Mouse (Mus musculus) hindbrain, embryonic 11.5 days (tissue): ENCODE data around the gene Nr1h5. TPM values are rescaled to one million over a fixed set of nuclear protein-coding genes. Genes with fewer than 3 reads are reported as not detected.

Experiments
- ATAC-seq: fragments of 200-750 bp; cut with Nextera tagmentation; 2 replicates; pipeline ENCODE4 v1.8.0; 2017; ENCODE audit warnings: mild to moderate bottlenecking, moderate TSS enrichment, moderate library complexity; ENCODE audit not compliant: low FRiP score
- DNase-seq: peaks from one replicate; pipeline ENCODE4 v3.0.0-alpha.2; 2015; ENCODE audit warnings: low spot score
- H3K27ac ChIP-seq: fragments of 300-500 bp; sonication (generic); 2 replicates; pipeline ENCODE4 v1.5.1; 2014; ENCODE audit warnings: mild to moderate bottlenecking, low read depth, low read length
- H3K27me3 ChIP-seq: fragments of 300-500 bp; sonication (generic); 2 replicates; pipeline ENCODE4 v1.6.1; 2014; ENCODE audit warnings: mild to moderate bottlenecking, low read length, moderate library complexity, mixed read lengths; ENCODE audit not compliant: control insufficient read depth, insufficient read depth
- H3K36me3 ChIP-seq: fragments of 300-500 bp; sonication (generic); 2 replicates; pipeline ENCODE4 v1.6.1; 2014; ENCODE audit warnings: mild to moderate bottlenecking, low read length, moderate library complexity, mixed read lengths; ENCODE audit not compliant: control insufficient read depth, insufficient read depth
- H3K4me1 ChIP-seq: fragments of 300-500 bp; sonication (generic); replicated peaks from 2 replicates; pipeline ENCODE4 v1.6.1; 2014; ENCODE audit warnings: low read length, mixed read lengths; ENCODE audit not compliant: control insufficient read depth, insufficient read depth
- H3K4me2 ChIP-seq: fragments of 300-500 bp; sonication (generic); replicated peaks from 2 replicates; pipeline ENCODE4 v1.6.1; 2014; ENCODE audit warnings: mild to moderate bottlenecking, low read depth, low read length
- H3K4me3 ChIP-seq: fragments of 300-500 bp; sonication (generic); 2 replicates; pipeline ENCODE4 v1.5.1; 2014; ENCODE audit warnings: low read depth, low read length
- H3K9ac ChIP-seq: fragments of 300-500 bp; sonication (generic); 2 replicates; pipeline ENCODE4 v1.6.1; 2014; ENCODE audit warnings: low read depth, low read length
- H3K9me3 ChIP-seq: fragments of 300-500 bp; sonication (generic); 2 replicates; pipeline ENCODE4 v1.6.1; 2016; ENCODE audit warnings: low read length; ENCODE audit not compliant: control insufficient read depth
- WGBS: fragments of 180-500 bp; shearing (Covaris S2); extraction: QIAGEN DNeasy Blood & Tissue Kit; methylation state at CpG from one replicate; pipeline ENCODE4 v1.1.7; 2014; 5-methylcytosine and 5-hydroxymethylcytosine counted together
- polyA plus RNA-seq: library from polyadenylated mRNA; unstranded; fragments of >200 nt; fragmentation: Nextera tagmentation; extraction: Ambion mirVana; gene quantifications from 2 replicates; pipeline ENCODE4 v1.2.1, GENCODE M21; 2014

Gene Nr1h5
- polyA plus RNA-seq, result not detected in 2 replicates

DNA sequence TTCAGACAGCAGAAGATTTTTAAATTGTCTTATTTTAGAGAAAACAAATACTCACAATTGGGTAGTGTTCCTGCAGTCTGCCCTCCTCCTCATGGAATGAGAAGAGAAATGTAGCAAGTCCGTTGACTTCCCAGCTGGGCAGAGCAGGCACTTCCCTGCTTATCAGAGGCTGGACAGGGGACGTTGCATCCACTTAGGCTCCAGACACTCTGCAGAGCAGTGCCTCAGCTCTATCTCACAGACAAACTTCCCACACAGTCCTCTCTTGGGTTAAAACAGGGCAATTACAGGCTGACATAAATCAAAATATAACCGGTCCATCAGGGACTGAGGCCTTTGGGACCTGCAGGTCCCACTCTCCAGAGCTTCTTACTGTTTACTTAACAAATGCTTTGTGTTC lies at the start of gene Nr1h5:
Gene Nr1h5, minus strand, starts transcription at position 101 of the 400 bp plus-strand sequence.
- Histone ChIP-seq H3K4me2 (no peak within 1 kb of the TSS), H3K9me3 (no peaks in the 10 kb centered on the region), H3K27me3 (no peaks in the 10 kb centered on the region), H3K4me3 (no peak within 1 kb of the TSS), H3K4me1 (no peaks in the 10 kb centered on the region), H3K36me3 (no peaks in the 10 kb centered on the region), H3K27ac (no peak within 1 kb of the TSS), H3K9ac (no peak within 1 kb of the TSS)
- 59% methylated on average over 3 of the region's 3 CpGs for WGBS
- DNase-seq (no peak), ATAC-seq (no peak)

DNA sequence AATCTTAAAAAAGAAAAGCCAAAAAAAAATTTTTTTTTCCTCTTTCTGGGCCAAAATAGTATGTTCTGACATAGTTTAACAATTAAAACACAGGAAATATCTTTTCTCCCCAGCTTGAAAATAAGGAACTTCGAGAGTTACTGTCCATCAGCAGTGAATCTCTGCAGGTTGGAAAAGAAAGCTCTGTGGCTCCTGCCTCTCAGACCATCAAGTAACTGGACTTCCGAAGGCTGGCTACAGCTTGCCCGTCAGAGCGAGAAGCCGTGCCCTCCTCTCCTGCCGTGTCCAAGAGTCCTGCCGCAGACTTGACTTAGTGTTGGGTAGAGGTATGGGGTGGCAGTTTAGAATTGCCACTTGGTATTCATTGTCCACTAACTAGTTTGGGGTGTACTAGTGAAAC lies 37.7 kb upstream of the Nr1h5 start:
- Histone ChIP-seq H3K9me3 (no peaks in the 10 kb centered on the region; the same call in 1 of the 2 replicates), H3K4me3 (no peak overlapping the region), H3K4me1 (0 out of 2 replicates have a peak, but pooled peaks cover 1% of the 10 kb centered on the region), H3K4me2 (no peak overlapping the region), H3K27ac (no peak overlapping the region), H3K36me3 (peaks cover 16% of the 10 kb centered on the region), H3K9ac (no peak overlapping the region), H3K27me3 (no peaks in the 10 kb centered on the region)
- ATAC-seq (no peak), DNase-seq (no peak)
- WGBS, result 96% methylated on average over 7 of the region's 7 CpGs

DNA sequence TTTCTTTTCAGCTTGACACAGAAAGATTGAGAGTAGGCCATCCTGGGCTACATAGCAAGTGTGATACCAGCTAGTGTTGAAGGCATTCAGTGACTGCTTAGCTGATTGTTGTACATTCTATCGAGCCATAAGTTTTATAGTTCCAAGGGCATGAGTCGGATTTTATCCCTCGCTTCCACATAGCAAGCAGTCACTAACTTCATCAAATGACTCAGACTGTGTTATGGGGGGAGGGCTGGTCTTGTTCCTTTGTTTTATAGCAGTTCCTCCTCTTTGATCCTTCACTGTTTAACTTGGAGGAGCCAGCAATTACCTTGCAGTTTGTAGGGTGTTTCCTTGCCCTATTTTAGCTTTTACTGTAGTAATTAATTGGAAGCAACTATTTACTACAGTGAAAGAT lies 33.7 kb upstream of the Nr1h5 start:
- no peak overlapping the region for H3K4me2 ChIP-seq
- H3K9ac ChIP-seq, result no peak overlapping the region
- WGBS, result 95% methylated on average over 3 of the region's 3 CpGs
- peaks cover 16% of the 10 kb centered on the region for H3K36me3 ChIP-seq
- H3K27ac ChIP-seq, result no peak overlapping the region
- ATAC-seq (no peak), DNase-seq (no peak)
- no peak overlapping the region for H3K4me3 ChIP-seq
- H3K9me3 ChIP-seq, result no peaks in the 10 kb centered on the region; the same call in 1 of the 2 replicates
- no peaks in the 10 kb centered on the region for H3K27me3 ChIP-seq
- 0 out of 2 replicates have a peak, but pooled peaks cover 2% of the 10 kb centered on the region for H3K4me1 ChIP-seq

DNA sequence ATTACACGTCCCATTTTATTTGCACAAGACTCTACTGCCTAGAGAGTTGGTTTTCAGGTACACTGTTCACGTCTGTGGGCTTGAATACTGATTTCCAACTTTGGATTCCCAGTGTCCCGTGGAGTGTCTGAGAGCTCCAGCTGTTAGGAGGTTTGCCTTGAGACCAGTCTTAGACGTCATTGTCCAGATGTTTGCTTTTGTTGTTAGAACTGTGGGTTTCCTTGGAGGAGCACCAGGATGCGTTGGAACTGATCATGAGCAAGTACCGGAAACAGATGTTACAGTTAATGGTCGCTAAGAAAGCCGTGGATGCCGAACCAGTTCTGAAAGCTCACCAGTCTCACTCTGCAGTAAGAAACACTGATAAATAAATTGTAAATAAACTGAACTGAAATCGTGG lies 33.1 kb upstream of the Nr1h5 start:
- H3K9ac ChIP-seq, result no peak overlapping the region
- no peak overlapping the region for H3K4me2 ChIP-seq
- no peaks in the 10 kb centered on the region for H3K27me3 ChIP-seq
- H3K36me3 ChIP-seq, result peaks cover 16% of the 10 kb centered on the region
- H3K4me1 ChIP-seq, result 0 out of 2 replicates have a peak, but pooled peaks cover 2% of the 10 kb centered on the region
- no peak overlapping the region for H3K27ac ChIP-seq
- WGBS, result 80% methylated on average over 10 of the region's 10 CpGs
- no peak overlapping the region for H3K4me3 ChIP-seq
- DNase-seq, result no peak
- no peak for ATAC-seq
- no peaks in the 10 kb centered on the region; the same call in 1 of the 2 replicates for H3K9me3 ChIP-seq

DNA sequence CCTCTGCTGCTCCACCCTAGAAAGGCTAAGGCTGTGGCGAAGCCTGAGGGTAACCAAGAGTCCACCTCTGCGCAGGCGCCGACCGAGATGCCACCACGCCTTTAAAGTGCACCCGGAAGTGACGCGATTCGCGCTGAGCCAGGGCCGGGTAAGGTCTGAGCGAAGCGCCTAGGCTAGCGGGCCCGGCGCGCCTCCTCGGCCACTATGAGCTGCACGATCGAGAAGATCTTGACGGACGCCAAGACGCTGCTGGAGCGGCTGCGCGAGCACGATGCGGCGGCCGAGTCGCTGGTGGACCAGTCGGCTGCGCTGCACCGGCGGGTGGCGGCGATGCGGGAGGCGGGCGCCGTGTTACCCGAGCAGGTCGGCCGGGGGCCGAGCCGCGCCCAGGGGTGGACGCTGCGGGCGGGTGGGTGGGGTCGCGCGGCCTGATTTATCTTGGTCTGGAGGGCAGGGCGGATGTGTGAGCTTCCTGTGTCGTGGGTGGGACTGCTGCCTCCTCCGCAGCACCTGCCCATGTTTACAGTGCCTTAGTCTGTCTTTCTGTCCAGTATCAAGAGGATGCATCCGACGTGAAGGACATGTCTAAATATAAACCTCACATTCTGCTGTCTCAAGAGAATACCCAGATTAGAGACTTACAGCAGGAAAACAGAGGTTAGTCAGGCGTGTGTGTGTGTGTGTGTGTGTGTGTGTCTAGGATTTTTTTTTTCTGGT lies 31.8 kb upstream of the Nr1h5 start, which contains the start of gene Sike1:
Gene Sike1, plus strand, starts transcription at position 104 of the 717 bp plus-strand sequence.
- H3K27ac ChIP-seq, result peak within 1 kb of the TSS; percentile 87
- H3K4me3 ChIP-seq, result peak within 1 kb of the TSS; percentile 79
- 2% methylated on average over 40 of the region's 60 CpGs for WGBS
- peak; percentile 98 for ATAC-seq
- H3K9me3 ChIP-seq, result no peaks in the 10 kb centered on the region; the same call in 1 of the 2 replicates
- H3K4me2 ChIP-seq, result peak within 1 kb of the TSS; percentile 72
- H3K9ac ChIP-seq, result peak within 1 kb of the TSS; percentile 85
- H3K4me1 ChIP-seq, result 0 out of 2 replicates have a peak, but pooled peaks cover 2% of the 10 kb centered on the region
- no peaks in the 10 kb centered on the region for H3K27me3 ChIP-seq
- H3K36me3 ChIP-seq, result peaks cover 16% of the 10 kb centered on the region
- peak; percentile 95 for DNase-seq

DNA sequence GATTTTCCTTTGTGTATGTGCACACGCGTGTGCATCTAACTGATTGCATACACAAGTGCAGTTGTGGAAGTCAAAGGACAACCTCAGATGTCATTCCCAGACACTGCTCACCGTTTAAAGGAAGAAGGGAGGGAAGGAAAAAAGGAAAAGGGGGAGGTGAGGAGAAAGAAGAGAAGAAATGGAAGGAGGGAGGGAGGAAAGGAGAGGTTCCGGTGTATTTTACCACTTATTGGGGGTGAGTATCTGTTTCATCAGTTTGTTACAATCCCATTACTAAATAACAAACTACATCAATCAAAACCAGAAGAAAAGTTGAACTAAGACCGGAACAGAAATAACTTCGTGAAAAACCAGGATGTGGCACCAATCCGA lies 31.3 kb upstream of the Nr1h5 start:
- Histone ChIP-seq H3K4me3 (peak overlapping the region; percentile 79), H3K27ac (no peak overlapping the region), H3K9me3 (no peaks in the 10 kb centered on the region), H3K4me1 (0 out of 2 replicates have a peak, but pooled peaks cover 2% of the 10 kb centered on the region), H3K9ac (peak overlapping the region; percentile 85), H3K36me3 (peaks cover 12% of the 10 kb centered on the region), H3K27me3 (no peaks in the 10 kb centered on the region), H3K4me2 (peak overlapping the region; percentile 72)
- DNase-seq (no peak), ATAC-seq (peak; percentile 41)
- WGBS, result 54% methylated on average over 7 of the region's 7 CpGs

DNA sequence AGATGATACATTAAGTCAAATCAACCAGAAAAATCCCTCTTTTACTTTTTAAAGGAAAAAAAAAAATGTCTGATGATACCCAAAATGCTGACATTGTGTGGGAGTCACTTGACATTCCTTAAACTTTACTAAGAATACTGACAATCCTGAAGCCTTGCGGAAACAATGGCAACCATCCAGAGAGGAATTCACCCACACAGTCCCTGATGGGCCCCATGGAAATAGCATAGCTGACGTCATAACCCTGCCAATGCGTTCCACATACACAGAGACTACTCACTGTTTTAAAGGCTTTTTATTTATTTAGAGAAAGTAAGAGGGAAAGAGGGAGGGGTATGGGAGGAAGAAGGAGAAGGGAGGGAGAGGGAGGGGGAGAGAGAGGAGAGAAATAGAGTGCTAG lies 29.0 kb upstream of the Nr1h5 start:
- Histone ChIP-seq H3K4me2 (no peak overlapping the region), H3K9me3 (no peaks in the 10 kb centered on the region), H3K9ac (no peak overlapping the region), H3K36me3 (no peaks in the 10 kb centered on the region), H3K27ac (no peak overlapping the region), H3K4me1 (0 out of 2 replicates have a peak, but pooled peaks cover 2% of the 10 kb centered on the region), H3K4me3 (no peak overlapping the region), H3K27me3 (no peaks in the 10 kb centered on the region)
- 52% methylated on average over 3 of the region's 3 CpGs for WGBS
- DNase-seq (no peak), ATAC-seq (no peak)

DNA sequence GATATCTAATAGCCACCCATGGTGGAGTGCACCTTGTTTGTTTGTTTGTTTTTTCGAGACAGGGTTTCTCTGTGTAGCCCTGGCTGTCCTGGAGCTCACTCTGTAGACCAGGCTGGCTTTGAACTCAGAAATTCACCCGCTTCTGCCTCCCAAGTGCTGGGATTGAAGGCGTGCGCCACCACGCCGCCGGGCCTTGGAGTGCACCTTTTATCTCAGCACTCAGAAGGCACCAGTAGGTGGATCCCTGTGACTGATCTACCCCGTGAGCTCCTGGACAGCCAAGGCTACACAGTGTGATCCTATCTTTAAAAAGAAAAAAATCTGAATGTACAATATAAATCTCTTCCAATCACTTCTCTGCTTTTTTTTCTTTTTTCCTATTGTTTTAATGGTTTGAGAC lies 27.1 kb upstream of the Nr1h5 start:
- Histone ChIP-seq H3K27ac (no peak overlapping the region), H3K9me3 (no peaks in the 10 kb centered on the region), H3K4me2 (no peak overlapping the region), H3K4me3 (no peak overlapping the region), H3K27me3 (no peaks in the 10 kb centered on the region), H3K36me3 (no peaks in the 10 kb centered on the region), H3K9ac (no peak overlapping the region), H3K4me1 (no peaks in the 10 kb centered on the region)
- WGBS, result 73% methylated on average over 8 of the region's 8 CpGs
- DNase-seq (no peak), ATAC-seq (no peak)

DNA sequence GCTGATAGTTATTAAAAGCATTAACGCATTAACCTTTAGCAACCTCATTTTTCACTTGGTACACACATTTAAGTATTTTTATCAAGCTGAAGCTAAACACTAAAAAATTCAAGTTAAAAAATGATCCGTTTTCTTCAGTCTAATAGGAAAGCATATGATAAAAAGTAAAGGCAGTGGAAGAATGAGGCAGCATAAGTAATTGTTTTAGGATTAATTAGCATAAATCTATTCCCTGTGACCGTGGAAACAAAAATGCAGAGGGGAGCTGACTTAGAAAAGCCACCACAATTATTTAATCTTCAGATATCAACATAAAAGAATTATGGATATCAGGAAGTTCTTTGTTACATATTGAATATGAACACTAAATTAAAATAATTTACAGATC lies 16.4 kb upstream of the Nr1h5 start:
- DNase-seq (no peak), ATAC-seq (peak; percentile 59; the same call in 1 of the 2 replicates)
- Histone ChIP-seq H3K4me2 (peak overlapping the region; percentile 28; the same call in 1 of the 2 replicates), H3K27me3 (no peaks in the 10 kb centered on the region), H3K9me3 (no peaks in the 10 kb centered on the region), H3K27ac (peak overlapping the region; percentile 45), H3K9ac (no peak overlapping the region; the same call in 1 of the 2 replicates), H3K4me3 (no peak overlapping the region), H3K36me3 (no peaks in the 10 kb centered on the region), H3K4me1 (no peaks in the 10 kb centered on the region)
- 42% methylated on average over 3 of the region's 3 CpGs for WGBS
